Mouse (Mus musculus) intestine, embryonic 15.5 days (tissue): ENCODE measurements at regions not wholly inside any gene's neighbourhood (a gene's known extent, or its start where the extent isn't known, plus 50 kb on each side); places are given as distances from the start of the nearest gene placed in this dataset.

Source experiments
- ATAC-seq: fragments of 200-750 bp; cut with Nextera tagmentation; 2 replicates; pipeline ENCODE4 v1.8.0; 2017; ENCODE audit warnings: moderate TSS enrichment, moderate library complexity
- H3K27ac ChIP-seq: fragments of 300-500 bp; sonication (generic); 2 replicates; pipeline ENCODE4 v1.5.1; 2015; ENCODE audit warnings: mild to moderate bottlenecking, inconsistent platforms
- H3K27me3 ChIP-seq: fragments of 300-500 bp; sonication (generic); replicated peaks from 2 replicates; pipeline ENCODE4 v1.6.1; 2015; ENCODE audit warnings: inconsistent platforms
- H3K36me3 ChIP-seq: fragments of 300-500 bp; sonication (generic); 2 replicates; pipeline ENCODE4 v1.6.1; 2015; ENCODE audit warnings: inconsistent platforms
- H3K4me1 ChIP-seq: fragments of 300-500 bp; sonication (generic); replicated peaks from 2 replicates; pipeline ENCODE4 v1.6.1; 2015; ENCODE audit warnings: inconsistent platforms
- H3K4me2 ChIP-seq: fragments of 300-500 bp; sonication (generic); replicated peaks from 2 replicates; pipeline ENCODE4 v1.6.1; 2015; ENCODE audit warnings: mild to moderate bottlenecking, inconsistent platforms
- H3K4me3 ChIP-seq: fragments of 300-500 bp; sonication (generic); replicated peaks from 2 replicates; pipeline ENCODE4 v1.5.1; 2015; ENCODE audit warnings: inconsistent platforms
- H3K9ac ChIP-seq: fragments of 300-500 bp; sonication (generic); 2 replicates; pipeline ENCODE4 v1.6.1; 2015; ENCODE audit warnings: inconsistent platforms
- H3K9me3 ChIP-seq: fragments of 300-500 bp; sonication (generic); 2 replicates; pipeline ENCODE4 v1.6.1; 2016; ENCODE audit warnings: inconsistent platforms
- WGBS: fragments of 180-500 bp; shearing (Covaris S2); methylation state at CpG from one replicate; pipeline ENCODE4 v1.1.7; 2015; 5-methylcytosine and 5-hydroxymethylcytosine counted together

GRCm38 (mm10) chr5:150866198-150866597 is 86.2 kb upstream of the Kl start:
- 89% methylated on average over 3 of the region's 3 CpGs for WGBS
- Histone ChIP-seq H3K9me3 (no peaks in the 10 kb centered on the region; the same call in 1 of the 2 replicates), H3K27me3 (no peaks in the 10 kb centered on the region), H3K4me2 (no peak overlapping the region), H3K9ac (no peak overlapping the region), H3K4me3 (no peak overlapping the region), H3K36me3 (no peaks in the 10 kb centered on the region), H3K4me1 (no peaks in the 10 kb centered on the region), H3K27ac (no peak overlapping the region)
- no peak for ATAC-seq

GRCm38 (mm10) chr5:150869954-150870353 is 82.5 kb upstream of the Kl start:
- H3K9ac ChIP-seq, result no peak overlapping the region
- H3K4me2 ChIP-seq, result no peak overlapping the region
- WGBS, result 37% methylated on average over 4 of the region's 4 CpGs
- no peaks in the 10 kb centered on the region; the same call in 1 of the 2 replicates for H3K9me3 ChIP-seq
- ATAC-seq, result no peak
- no peak overlapping the region for H3K4me3 ChIP-seq
- H3K27me3 ChIP-seq, result no peaks in the 10 kb centered on the region
- no peaks in the 10 kb centered on the region for H3K4me1 ChIP-seq
- no peak overlapping the region for H3K27ac ChIP-seq
- H3K36me3 ChIP-seq, result no peaks in the 10 kb centered on the region

GRCm38 (mm10) chr5:150878805-150879204 is 73.6 kb upstream of the Kl start:
- Histone ChIP-seq H3K4me3 (no peak overlapping the region), H3K9me3 (no peaks in the 10 kb centered on the region), H3K9ac (no peak overlapping the region), H3K36me3 (no peaks in the 10 kb centered on the region), H3K27ac (no peak overlapping the region), H3K4me1 (peaks cover 6% of the 10 kb centered on the region), H3K27me3 (no peaks in the 10 kb centered on the region), H3K4me2 (no peak overlapping the region)
- no peak for ATAC-seq
- WGBS, result 56% methylated on average over 4 of the region's 4 CpGs

GRCm38 (mm10) chr5:150883676-150884075 is 68.7 kb upstream of the Kl start:
- ATAC-seq, result peak; percentile 56
- 58% methylated on average over 2 of the region's 2 CpGs for WGBS
- no peak overlapping the region for H3K27ac ChIP-seq

GRCm38 (mm10) chr5:150890086-150890485 is 62.3 kb upstream of the Kl start:
- H3K9ac ChIP-seq, result no peak overlapping the region
- peaks cover 10% of the 10 kb centered on the region for H3K4me1 ChIP-seq
- no peaks in the 10 kb centered on the region for H3K36me3 ChIP-seq
- WGBS, result 59% methylated on average over 4 of the region's 4 CpGs
- H3K4me2 ChIP-seq, result no peak overlapping the region
- ATAC-seq, result peak; percentile 61
- no peaks in the 10 kb centered on the region for H3K27me3 ChIP-seq
- no peaks in the 10 kb centered on the region for H3K9me3 ChIP-seq
- H3K27ac ChIP-seq, result no peak overlapping the region
- no peak overlapping the region for H3K4me3 ChIP-seq

More at GRCm38 (mm10) chr5:150883676-150884075, 68.7 kb upstream of the Kl start:
- Histone ChIP-seq H3K9me3 (no peaks in the 10 kb centered on the region), H3K27me3 (no peaks in the 10 kb centered on the region), H3K4me1 (peaks cover 7% of the 10 kb centered on the region), H3K36me3 (no peaks in the 10 kb centered on the region), H3K9ac (no peak overlapping the region), H3K4me2 (no peak overlapping the region), H3K4me3 (no peak overlapping the region)

- H3K36me3 ChIP-seq, result no peaks in the 10 kb centered on the region
- H3K4me3 ChIP-seq, result no peak overlapping the region
- no peak overlapping the region for H3K27ac ChIP-seq
- H3K27me3 ChIP-seq, result no peaks in the 10 kb centered on the region
- no peak overlapping the region for H3K9ac ChIP-seq
- WGBS, result 68% methylated on average over 7 of the region's 7 CpGs
- H3K4me1 ChIP-seq, result peaks cover 10% of the 10 kb centered on the region
- ATAC-seq, result no peak
- no peak overlapping the region for H3K4me2 ChIP-seq
- no peaks in the 10 kb centered on the region for H3K9me3 ChIP-seq
Measured at GRCm38 (mm10) chr5:150891262-150891940, 61.0 kb upstream of the Kl start.

GRCm38 (mm10) chr5:150894049-150894738 is 58.2 kb upstream of the Kl start:
- no peak overlapping the region for H3K27ac ChIP-seq
- ATAC-seq, result peak; percentile 60; the same call in 1 of the 2 replicates

GRCm38 (mm10) chr5:150894739-150895085 is 57.7 kb upstream of the Kl start:
- H3K27ac ChIP-seq, result no peak overlapping the region
- no peak overlapping the region for H3K4me2 ChIP-seq
- H3K36me3 ChIP-seq, result no peaks in the 10 kb centered on the region
- WGBS, result 69% methylated on average over 4 of the region's 4 CpGs
- no peak overlapping the region for H3K9ac ChIP-seq
- no peak for ATAC-seq
- H3K4me1 ChIP-seq, result peaks cover 10% of the 10 kb centered on the region
- H3K9me3 ChIP-seq, result no peaks in the 10 kb centered on the region
- no peak overlapping the region for H3K4me3 ChIP-seq
- H3K27me3 ChIP-seq, result no peaks in the 10 kb centered on the region

More at GRCm38 (mm10) chr5:150894049-150894738, 58.2 kb upstream of the Kl start:
- 14% methylated on average over 3 of the region's 3 CpGs for WGBS
- no peak overlapping the region for H3K9ac ChIP-seq
- no peak overlapping the region for H3K4me3 ChIP-seq
- H3K9me3 ChIP-seq, result no peaks in the 10 kb centered on the region
- peaks cover 10% of the 10 kb centered on the region for H3K4me1 ChIP-seq
- H3K27me3 ChIP-seq, result no peaks in the 10 kb centered on the region
- no peak overlapping the region for H3K4me2 ChIP-seq
- H3K36me3 ChIP-seq, result no peaks in the 10 kb centered on the region

- Histone ChIP-seq H3K9me3 (no peaks in the 10 kb centered on the region), H3K4me2 (no peak overlapping the region), H3K4me3 (no peak overlapping the region), H3K27ac (no peak overlapping the region), H3K9ac (no peak overlapping the region), H3K36me3 (no peaks in the 10 kb centered on the region), H3K4me1 (no peaks in the 10 kb centered on the region), H3K27me3 (no peaks in the 10 kb centered on the region)
- 85% methylated on average over 3 of the region's 3 CpGs for WGBS
- no peak for ATAC-seq
Measured at GRCm38 (mm10) chr5:150901661-150902060, 50.7 kb upstream of the Kl start.
